Mouse (Mus musculus) cerebellum, adult 11-12 months (tissue): ENCODE measurements around the gene Asic3.

Source experiments
- DNase-seq: peaks from one replicate; pipeline ENCODE4 v3.0.0; 2022

Gene Asic3

DNA sequence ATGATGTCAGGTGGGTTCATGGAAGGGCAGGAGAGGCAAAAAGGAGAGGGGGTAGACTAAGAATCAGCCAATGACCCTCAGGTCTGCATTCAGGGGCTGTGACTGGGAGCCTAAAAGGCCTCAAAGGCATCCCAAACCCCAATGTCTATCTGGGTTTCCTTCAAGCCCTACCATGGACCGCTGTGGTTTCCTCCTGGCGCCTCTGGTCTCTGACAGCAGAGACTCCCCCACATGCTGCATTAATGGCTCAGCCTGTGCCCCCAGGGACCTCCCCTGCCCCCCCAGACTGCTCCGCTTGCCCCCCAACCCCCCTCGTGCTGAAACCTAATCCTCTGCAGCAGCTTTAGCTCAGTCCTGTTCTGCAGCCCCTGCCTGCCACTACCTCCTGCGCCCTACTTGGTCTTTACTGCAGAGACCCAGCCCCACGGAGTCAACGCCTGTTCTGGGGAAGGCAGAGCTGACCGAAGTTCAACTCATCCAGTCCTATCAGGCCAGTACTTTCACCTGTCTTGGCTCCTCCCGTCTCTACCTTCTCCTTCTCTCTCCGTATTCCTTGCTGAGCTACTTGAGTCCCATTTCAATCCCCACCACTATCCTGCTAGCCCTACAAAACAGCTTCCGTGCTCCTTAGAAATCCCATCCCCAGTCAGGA lies at the start of gene Asic3:
Asic3 (plus strand) TSS at position 351 of the 652 bp plus-strand sequence.
- no peak for DNase-seq

DNA sequence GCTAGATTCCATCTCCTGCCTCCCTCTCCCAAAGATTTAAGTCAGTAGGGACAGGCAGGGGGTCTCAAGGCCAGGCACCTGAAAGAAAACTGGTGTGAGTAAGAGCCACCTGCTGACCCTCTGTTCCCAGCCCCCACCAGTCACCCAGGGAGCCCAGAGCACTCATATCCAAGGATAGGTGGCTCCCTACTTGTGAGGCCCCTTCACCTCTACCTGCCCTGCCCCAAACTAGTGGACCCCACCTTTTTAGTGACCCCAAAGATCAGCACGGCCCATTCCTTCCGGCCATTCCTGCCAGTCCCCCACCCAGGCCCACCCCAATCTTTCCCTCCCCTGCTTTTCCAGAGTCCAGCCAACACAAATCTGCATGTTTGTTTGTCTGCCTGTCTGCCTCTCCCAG lies 49.7 kb upstream of the Asic3 start:
- DNase-seq = no peak

- no peak for DNase-seq
Observed at GRCm38 (mm10) chr5:24364061-24364460, 49.1 kb upstream of the Asic3 start.

GRCm38 (mm10) chr5:24364508-24364907 lies 48.7 kb upstream of the Asic3 start, which contains the start of gene Nos3:
Gene Nos3, plus strand, starts transcription at chr5:24364810.
- DNase-seq = no peak

- DNase-seq = no peak
Observed at GRCm38 (mm10) chr5:24364963-24365362, 48.2 kb upstream of the Asic3 start.

DNA sequence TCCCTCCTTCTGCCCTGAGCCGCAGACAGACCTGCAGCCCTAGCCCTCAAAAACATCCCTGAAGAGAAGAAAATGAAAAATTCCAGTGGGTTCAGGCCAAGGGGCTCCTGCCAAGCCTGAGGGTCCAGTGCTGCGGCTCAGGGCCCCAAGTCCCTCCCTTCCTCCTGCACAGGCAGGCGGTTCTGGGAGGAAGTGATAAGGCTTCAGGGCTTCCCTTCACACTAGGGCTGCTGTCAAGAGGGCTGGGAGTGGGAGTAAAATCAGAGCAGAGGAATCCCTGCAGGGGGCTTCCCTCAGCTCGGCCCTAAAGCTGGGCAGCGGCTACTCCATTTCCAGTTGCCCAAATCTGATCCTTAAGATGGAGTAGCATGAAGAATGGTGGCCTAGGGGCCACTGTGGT lies 47.7 kb upstream of the Asic3 start:
- DNase-seq = no peak

GRCm38 (mm10) chr5:24366426-24366825 lies 46.8 kb upstream of the Asic3 start:
- no peak for DNase-seq

DNA sequence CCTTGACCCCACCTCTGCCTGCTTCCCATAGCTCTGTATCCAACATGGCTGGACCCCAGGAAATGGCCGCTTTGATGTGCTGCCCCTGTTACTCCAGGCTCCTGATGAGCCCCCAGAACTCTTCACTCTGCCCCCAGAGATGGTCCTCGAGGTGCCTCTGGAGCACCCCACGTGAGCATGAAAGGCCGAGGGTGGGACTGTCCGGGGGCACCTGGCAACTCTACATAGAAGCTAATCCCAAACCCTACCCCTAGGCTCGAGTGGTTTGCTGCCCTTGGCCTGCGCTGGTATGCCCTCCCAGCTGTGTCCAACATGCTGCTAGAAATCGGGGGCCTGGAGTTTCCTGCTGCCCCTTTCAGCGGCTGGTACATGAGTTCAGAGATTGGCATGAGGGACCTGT lies 43.4 kb upstream of the Asic3 start:
- no peak for DNase-seq

DNA sequence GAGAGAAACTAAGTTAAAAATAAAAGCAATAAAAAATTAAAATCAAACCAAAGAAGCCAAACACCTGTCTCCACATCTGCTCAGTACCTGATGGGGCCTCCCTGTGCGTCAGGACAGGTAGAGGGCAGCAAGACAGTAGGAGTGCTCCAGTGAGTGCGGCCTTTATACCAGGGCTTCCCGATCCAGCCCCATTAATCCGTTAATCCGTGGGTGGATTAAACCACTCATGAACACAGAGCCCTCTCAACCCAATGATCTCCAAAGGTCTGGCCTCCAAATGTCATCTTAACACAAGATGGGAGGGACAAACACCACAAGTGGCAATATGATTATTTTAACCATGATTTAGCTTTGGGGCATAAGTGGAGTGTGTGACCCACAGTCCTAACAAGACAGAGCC lies 39.4 kb upstream of the Asic3 start:
- no peak for DNase-seq

DNA sequence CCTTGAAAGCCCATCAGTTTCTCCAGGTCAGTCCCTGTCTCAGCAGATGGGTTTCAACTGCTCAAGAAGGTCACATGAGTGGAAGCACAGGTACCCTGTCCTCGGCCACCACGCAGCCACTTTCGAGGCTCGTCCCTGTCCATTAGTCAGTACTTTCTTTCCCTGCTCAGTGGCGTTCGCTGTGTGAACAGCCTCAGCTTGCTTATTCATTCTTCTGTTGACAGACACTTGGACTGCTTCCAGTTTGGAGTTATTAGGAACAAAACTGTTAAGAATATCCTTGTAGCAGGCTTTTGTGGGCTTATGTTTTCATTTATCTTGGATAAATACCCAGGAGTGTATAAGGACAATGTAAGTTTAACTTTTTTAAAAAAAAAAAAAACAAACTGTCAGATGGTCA lies 39.0 kb upstream of the Asic3 start:
- DNase-seq = no peak

- no peak for DNase-seq
Observed at GRCm38 (mm10) chr5:24374666-24375328, 38.4 kb upstream of the Asic3 start.

GRCm38 (mm10) chr5:24378700-24379099 lies 34.5 kb upstream of the Asic3 start:
- no peak for DNase-seq

GRCm38 (mm10) chr5:24379501-24379900 lies 33.7 kb upstream of the Asic3 start:
- no peak for DNase-seq

DNA sequence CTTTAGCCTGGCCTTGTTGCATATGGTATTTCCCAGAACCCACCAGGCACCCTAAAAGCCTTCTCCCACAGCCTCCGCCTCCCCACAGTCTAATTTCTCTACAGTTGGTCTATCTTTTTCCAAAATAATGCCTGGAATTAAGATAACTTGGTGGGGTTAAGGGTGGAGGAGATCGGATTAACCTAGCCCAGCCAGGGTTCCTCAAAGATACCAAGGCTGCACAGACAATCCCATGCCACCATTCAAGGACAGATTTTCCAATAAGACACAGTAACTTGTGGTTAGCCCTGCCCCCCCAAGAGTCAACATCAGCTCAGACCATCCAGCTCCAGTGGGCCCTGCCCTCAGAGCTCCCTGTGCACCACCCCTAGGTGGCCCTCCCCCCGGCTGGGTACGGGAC lies 32.7 kb upstream of the Asic3 start:
- DNase-seq = no peak

DNA sequence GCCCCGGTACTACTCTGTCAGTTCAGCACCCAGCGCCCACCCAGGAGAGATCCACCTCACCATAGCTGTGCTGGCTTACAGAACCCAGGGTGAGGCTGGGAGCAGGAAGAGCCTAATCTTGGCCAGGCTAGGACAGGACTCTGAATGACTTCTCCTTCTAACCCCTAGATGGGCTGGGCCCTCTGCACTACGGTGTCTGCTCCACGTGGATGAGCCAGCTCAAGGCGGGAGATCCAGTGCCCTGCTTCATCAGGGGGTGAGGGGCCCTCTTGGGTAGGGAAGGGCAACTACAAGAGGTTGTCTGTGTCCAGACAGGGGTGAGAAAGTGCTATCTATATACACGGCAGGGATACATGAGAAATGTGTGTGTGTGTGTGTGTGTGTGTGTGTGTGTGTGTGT lies 31.7 kb upstream of the Asic3 start:
- DNase-seq = no peak

GRCm38 (mm10) chr5:24381988-24382387 lies 31.2 kb upstream of the Asic3 start:
- DNase-seq = no peak

DNA sequence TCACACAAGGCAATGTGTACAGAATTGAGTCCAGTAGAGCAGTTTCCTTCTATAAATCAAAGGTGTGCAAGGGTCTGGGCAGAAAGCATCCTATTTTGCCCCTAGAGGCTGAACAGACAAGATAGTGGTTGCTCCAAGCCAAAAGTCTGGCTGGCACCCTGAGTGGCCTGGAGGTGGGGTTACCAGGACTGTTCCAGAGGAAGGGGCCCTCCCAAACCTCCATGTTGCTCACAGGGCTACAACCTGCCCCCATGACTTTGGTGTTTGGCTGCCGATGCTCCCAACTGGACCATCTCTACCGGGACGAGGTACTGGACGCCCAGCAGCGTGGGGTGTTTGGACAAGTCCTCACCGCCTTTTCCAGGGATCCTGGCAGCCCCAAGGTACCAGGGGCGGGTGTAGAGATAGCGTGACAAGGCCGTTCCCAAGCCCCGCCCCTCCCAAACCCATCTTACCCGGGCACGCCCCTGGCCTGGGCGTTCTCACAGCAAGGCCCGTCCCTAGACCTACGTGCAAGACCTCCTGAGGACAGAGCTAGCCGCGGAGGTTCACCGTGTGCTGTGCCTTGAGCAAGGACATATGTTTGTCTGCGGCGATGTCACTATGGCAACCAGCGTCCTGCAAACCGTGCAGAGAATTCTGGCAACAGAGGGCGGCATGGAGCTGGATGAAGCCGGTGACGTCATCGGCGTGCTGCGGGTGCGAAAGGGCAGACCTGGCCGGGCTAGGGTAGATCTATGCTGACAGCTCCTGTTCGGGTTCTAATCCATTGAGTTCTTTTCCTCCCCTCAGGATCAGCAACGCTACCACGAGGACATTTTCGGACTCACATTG lies 29.9 kb upstream of the Asic3 start:
- peak; percentile 97 for DNase-seq

- DNase-seq = peak; percentile 48
Observed at GRCm38 (mm10) chr5:24384407-24384806, 28.8 kb upstream of the Asic3 start.

- DNase-seq = no peak
Observed at GRCm38 (mm10) chr5:24385374-24385773, 27.8 kb upstream of the Asic3 start.

GRCm38 (mm10) chr5:24385887-24386550 lies 27.2 kb upstream of the Asic3 start:
- no peak for DNase-seq

DNA sequence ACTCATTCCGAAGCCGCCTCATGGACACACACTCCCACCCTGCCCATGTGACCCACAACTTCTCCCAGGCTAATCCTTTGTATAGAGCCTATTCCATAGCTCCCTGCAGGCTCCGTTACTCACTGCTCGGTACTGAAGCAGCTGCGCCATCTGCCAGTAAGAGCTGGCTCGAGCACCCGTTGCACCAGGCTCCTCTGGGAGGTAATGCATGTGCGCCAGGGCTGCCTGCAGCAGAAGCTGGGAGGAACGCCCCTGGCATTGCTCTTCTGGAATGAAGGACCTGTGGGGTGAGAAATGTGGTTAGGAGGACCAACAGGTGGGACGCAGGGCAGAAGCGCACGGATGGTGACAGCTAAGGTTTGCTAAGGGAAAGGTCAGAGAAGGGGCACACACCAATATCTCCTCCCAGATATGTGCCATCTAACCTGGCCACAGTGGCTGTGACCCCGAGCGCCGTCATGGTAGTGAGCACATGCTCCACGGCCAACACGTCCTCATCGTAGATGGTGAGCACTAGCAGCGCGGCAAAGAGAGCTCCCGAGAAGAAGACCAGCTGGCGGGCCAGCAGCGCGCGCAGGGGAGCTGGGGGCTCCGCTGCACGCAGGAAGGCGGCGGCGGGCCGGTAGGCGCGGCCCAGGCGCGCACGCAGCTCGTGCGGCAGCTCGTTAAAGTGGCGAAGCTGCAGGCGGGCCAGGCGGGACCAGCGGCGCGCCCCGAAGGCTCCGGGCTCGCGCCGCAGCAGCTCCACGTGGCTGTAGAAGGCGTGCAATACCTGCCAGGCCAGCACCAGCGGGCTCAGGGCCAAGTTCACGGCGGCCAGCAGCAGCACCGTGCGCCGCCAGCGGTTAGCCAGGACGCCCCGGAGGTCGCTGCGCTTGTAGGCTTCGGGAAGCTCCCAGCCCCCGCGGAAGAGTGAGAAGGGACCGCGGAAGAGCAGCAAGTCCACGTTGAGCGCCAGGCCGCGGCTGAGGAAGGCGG lies 25.6 kb upstream of the Asic3 start:
- no peak for DNase-seq
